8 mouse cellular contexts compared by ENCODE assay signal in genomic region chr9:64810822-64811537, GRCm38 (mm10). TPM values are rescaled to one million over a fixed set of nuclear protein-coding genes. Genes with fewer than 3 reads are reported as not detected.
DNase-seq lines count a peak whose midpoint lies in the region; ATAC-seq and TF ChIP-seq lines count a peak whose summit lies in the region.

Dennd4a (plus strand) TSS chr9:64811340.

- H3K27me3 ChIP-seq in E14TG2a.4 (ENCODE audit: insufficient read depth, low read length) = peaks cover 4% of the 10 kb centered on the region; the same call in 1 of the 2 replicates
- no peaks in the 10 kb centered on the region for H3K27me3 ChIP-seq in forebrain, embryonic 12.5 days
- no peaks in the 10 kb centered on the region for H3K27me3 ChIP-seq in heart, postnatal 0 days (ENCODE audit: control insufficient read depth, insufficient read depth, low read length)
- H3K27me3 ChIP-seq in liver, embryonic 16.5 days (ENCODE audit: control insufficient read depth, insufficient read depth, low read depth, low read length) = no peaks in the 10 kb centered on the region
- H3K27me3 ChIP-seq in neural tube, embryonic 13.5 days = no peaks in the 10 kb centered on the region
- H3K27me3 ChIP-seq in testis, adult 2 months (ENCODE audit: control insufficient read depth, insufficient read depth, low read length) = no peaks in the 10 kb centered on the region

- H3K9ac ChIP-seq in forebrain, embryonic 12.5 days = peak within 1 kb of the TSS; percentile 80
- peak within 1 kb of the TSS; percentile 31 for H3K9ac ChIP-seq in heart, postnatal 0 days (replicated peaks; ENCODE audit: low read depth, low read length)
- peak within 1 kb of the TSS; percentile 86 for H3K9ac ChIP-seq in liver, embryonic 16.5 days (ENCODE audit: low read depth, low read length)
- peak within 1 kb of the TSS; percentile 86 for H3K9ac ChIP-seq in neural tube, embryonic 13.5 days

- TF ChIP-seq EP300 in heart, postnatal 0 days (IDR thresholded peaks at IDR 0.05; ENCODE audit: low read depth) = no peak

- peak within 1 kb of the TSS; percentile 80 for H3K4me2 ChIP-seq in forebrain, embryonic 12.5 days
- peak within 1 kb of the TSS; percentile 71 for H3K4me2 ChIP-seq in heart, postnatal 0 days (ENCODE audit: low read depth, low read length)
- H3K4me2 ChIP-seq in liver, embryonic 16.5 days (ENCODE audit: low read depth, low read length) = peak within 1 kb of the TSS; percentile 88
- peak within 1 kb of the TSS; percentile 68 for H3K4me2 ChIP-seq in neural tube, embryonic 13.5 days

- H3K9me3 ChIP-seq in E14TG2a.4 (ENCODE audit: low read length) = no peaks in the 10 kb centered on the region
- H3K9me3 ChIP-seq in forebrain, embryonic 12.5 days = no peaks in the 10 kb centered on the region
- no peaks in the 10 kb centered on the region for H3K9me3 ChIP-seq in heart, postnatal 0 days (replicated peaks; ENCODE audit: control insufficient read depth, low read length)
- no peaks in the 10 kb centered on the region for H3K9me3 ChIP-seq in liver, embryonic 16.5 days (replicated peaks; ENCODE audit: control insufficient read depth, low read length)
- H3K9me3 ChIP-seq in neural tube, embryonic 13.5 days = no peaks in the 10 kb centered on the region

- TF ChIP-seq CTCF in E14TG2a.4 (conservative IDR thresholded peaks at IDR 0.05; ENCODE audit: low read length) = no peak
- TF ChIP-seq CTCF in heart, postnatal 0 days (IDR thresholded peaks at IDR 0.05; ENCODE audit: low read depth) = no peak
- TF ChIP-seq CTCF in testis, adult 2 months (IDR thresholded peaks at IDR 0.05; ENCODE audit: control insufficient read depth, insufficient read depth, insufficient replicate concordance, low read depth, low read length) = no peak

- H3K4me3 ChIP-seq in E14TG2a.4 (replicated peaks; ENCODE audit: low read length) = peak within 1 kb of the TSS; percentile 95
- peak within 1 kb of the TSS; percentile 74 for H3K4me3 ChIP-seq in forebrain, embryonic 12.5 days (replicated peaks)
- H3K4me3 ChIP-seq in heart, postnatal 0 days (ENCODE audit: low read depth, low read length) = peak within 1 kb of the TSS; percentile 80
- peak within 1 kb of the TSS; percentile 83 for H3K4me3 ChIP-seq in liver, embryonic 16.5 days (ENCODE audit: low read depth, low read length)
- peak within 1 kb of the TSS; percentile 82 for H3K4me3 ChIP-seq in neural tube, embryonic 13.5 days
- peak within 1 kb of the TSS; percentile 99 for H3K4me3 ChIP-seq in testis, adult 2 months (ENCODE audit: control insufficient read depth, low read depth, low read length)

- H3K27ac ChIP-seq in forebrain, embryonic 12.5 days = peak within 1 kb of the TSS; percentile 98
- H3K27ac ChIP-seq in heart, postnatal 0 days (ENCODE audit: low read depth) = peak within 1 kb of the TSS; percentile 77
- H3K27ac ChIP-seq in liver, embryonic 16.5 days (ENCODE audit: low read length) = peak within 1 kb of the TSS; percentile 97
- H3K27ac ChIP-seq in neural tube, embryonic 13.5 days (replicated peaks) = peak within 1 kb of the TSS; percentile 98
- H3K27ac ChIP-seq in testis, adult 2 months (ENCODE audit: control insufficient read depth, insufficient read depth, low read depth, low read length) = peak within 1 kb of the TSS; percentile 88

- no peak; the same call in 1 of the 2 replicates for TF ChIP-seq POLR2A in testis, adult 2 months (IDR thresholded peaks at IDR 0.05; ENCODE audit: control insufficient read depth, low read depth, low read length)

- ATAC-seq in forebrain, embryonic 12.5 days (ENCODE audit: low FRiP score) = peak; percentile 96
- peak; percentile 99 for ATAC-seq in heart, postnatal 0 days (ENCODE audit: insufficient read depth, low read depth)
- ATAC-seq in liver, embryonic 16.5 days (ENCODE audit: low read depth) = peak; percentile 90
- peak; percentile 98 for ATAC-seq in neural tube, embryonic 13.5 days (ENCODE audit: low read depth)

- peaks cover 12% of the 10 kb centered on the region for H3K4me1 ChIP-seq in E14TG2a.4 (replicated peaks; ENCODE audit: low read depth, low read length)
- peaks cover 14% of the 10 kb centered on the region for H3K4me1 ChIP-seq in forebrain, embryonic 12.5 days
- H3K4me1 ChIP-seq in heart, postnatal 0 days (ENCODE audit: control insufficient read depth, insufficient read depth) = peaks cover 10% of the 10 kb centered on the region
- peaks cover 50% of the 10 kb centered on the region for H3K4me1 ChIP-seq in liver, embryonic 16.5 days (ENCODE audit: control insufficient read depth, low read depth, low read length)
- H3K4me1 ChIP-seq in neural tube, embryonic 13.5 days (replicated peaks) = peaks cover 20% of the 10 kb centered on the region
- 0 out of 2 replicates have a peak, but pooled peaks cover 2% of the 10 kb centered on the region for H3K4me1 ChIP-seq in testis, adult 2 months (ENCODE audit: control insufficient read depth, insufficient read depth, low read length)

- H3K36me3 ChIP-seq in E14TG2a.4 (ENCODE audit: insufficient read depth, low read length) = no peaks in the 10 kb centered on the region
- H3K36me3 ChIP-seq in forebrain, embryonic 12.5 days (replicated peaks) = no peaks in the 10 kb centered on the region
- H3K36me3 ChIP-seq in heart, postnatal 0 days (replicated peaks; ENCODE audit: control insufficient read depth, insufficient read depth, low read length) = no peaks in the 10 kb centered on the region
- peaks cover 2% of the 10 kb centered on the region; the same call in 1 of the 2 replicates for H3K36me3 ChIP-seq in liver, embryonic 16.5 days (ENCODE audit: control insufficient read depth, insufficient read depth)
- H3K36me3 ChIP-seq in neural tube, embryonic 13.5 days = no peaks in the 10 kb centered on the region
- H3K36me3 ChIP-seq in testis, adult 2 months (ENCODE audit: control insufficient read depth, insufficient read depth, low read length) = no peaks in the 10 kb centered on the region

- under 1% methylated on average over 48 of the region's 51 CpGs for WGBS in forebrain, embryonic 12.5 days
- WGBS in heart, postnatal 0 days = 1% methylated on average over 49 of the region's 51 CpGs
- 1% methylated on average over 41 of the region's 51 CpGs for WGBS in liver, embryonic 16.5 days (ENCODE audit: insufficient replicate concordance)
- WGBS in neural tube, embryonic 13.5 days = under 1% methylated on average over 49 of the region's 51 CpGs

- DNase-seq in c-Kit-positive CD71-positive TER-119-positive erythroid progenitor cells, embryonic 14.5 days (ENCODE audit: low spot score) = peak; percentile 98
- DNase-seq in heart, postnatal 0 days (ENCODE audit: low spot score) = peak; percentile 99
- DNase-seq in kidney, postnatal 4 days = peak; percentile 97 to 99

RNA-seq across cellular contexts. Expression of gene Dennd4a, which starts in this region (rescaled TPM):
- 9.9 and 11.4 TPM in 2 replicates for polyA plus RNA-seq in forebrain, embryonic 12.5 days (2016; fragmentation: Nextera tagmentation; extraction: Ambion mirVana)
- 7.0 and 9.9 TPM in 2 replicates for total RNA-seq in heart, postnatal 0 days (2014; rRNA removed; ENCODE audit: low replicate concordance)
- 2.6 and 3.1 TPM in 2 replicates for polyA plus RNA-seq in heart, postnatal 0 days (2015; fragmentation: Nextera tagmentation; extraction: Ambion mirVana)
- 40.8 and 42.3 TPM in 2 replicates for polyA plus RNA-seq in liver, embryonic 16.5 days (2015; fragmentation: Nextera tagmentation; extraction: Ambion mirVana)
- 9.1 and 9.7 TPM in 2 replicates for polyA plus RNA-seq in neural tube, embryonic 13.5 days (2015; fragmentation: Nextera tagmentation; extraction: Ambion mirVana)
- polyA plus RNA-seq in testis, adult 2 months (2012; rRNA removed) = 7.0 and 8.3 TPM in 2 replicates

Comparison
In these comparisons a context has a peak if more than half of its experiments do, and no peak if none do; other contexts are left out.
1. Peak in every context shown above with its lines: DNase-seq, ATAC-seq, H3K4me3 ChIP-seq and H3K27ac ChIP-seq.
2. H3K9ac ChIP-seq: peak in every context shown above with its lines; median percentile 86 in liver, embryonic 16.5 days; 86 in neural tube, embryonic 13.5 days; 80 in forebrain, embryonic 12.5 days; 31 in heart, postnatal 0 days.